Mouse (Mus musculus) intestine, embryonic 14.5 days (tissue): Measurements from ENCODE around the gene Pde7b. TPM values are rescaled to one million over a fixed set of nuclear protein-coding genes. Genes with fewer than 3 reads are reported as not detected.

Experiments
- ATAC-seq: fragments of 200-750 bp; cut with Nextera tagmentation; replicated peaks from 2 replicates; pipeline ENCODE4 v1.8.0; 2017; ENCODE audit warnings: low read depth, moderate number of reproducible peaks, moderate TSS enrichment, moderate library complexity; ENCODE audit not compliant: low FRiP score, low TSS enrichment
- DNase-seq: peaks from one replicate; pipeline ENCODE4 v3.0.0-alpha.2; 2018; ENCODE audit warnings: low spot score
- H3K27ac ChIP-seq: fragments of 300-500 bp; sonication (generic); 2 replicates; pipeline ENCODE4 v1.5.1; 2014; ENCODE audit warnings: low read depth, mild to moderate bottlenecking, control low read depth
- H3K27me3 ChIP-seq: fragments of 300-500 bp; sonication (generic); replicated peaks from 2 replicates; pipeline ENCODE4 v1.6.1; 2014; ENCODE audit warnings: low read length, control low read depth; ENCODE audit not compliant: control insufficient read depth, insufficient read depth
- H3K36me3 ChIP-seq: fragments of 300-500 bp; sonication (generic); 2 replicates; pipeline ENCODE4 v1.6.1; 2014; ENCODE audit warnings: low read length, control low read depth; ENCODE audit not compliant: control insufficient read depth, insufficient read depth
- H3K4me1 ChIP-seq: fragments of 300-500 bp; sonication (generic); replicated peaks from 2 replicates; pipeline ENCODE4 v1.6.1; 2014; ENCODE audit warnings: low read length, control low read depth, mixed read lengths; ENCODE audit not compliant: control insufficient read depth, insufficient read depth
- H3K4me2 ChIP-seq: fragments of 300-500 bp; sonication (generic); 2 replicates; pipeline ENCODE4 v1.6.1; 2014; ENCODE audit warnings: low read length
- H3K4me3 ChIP-seq: fragments of 300-500 bp; sonication (generic); 2 replicates; pipeline ENCODE4 v1.5.1; 2014; ENCODE audit warnings: low read depth, low read length, control low read depth, mixed read lengths
- H3K9ac ChIP-seq: fragments of 300-500 bp; sonication (generic); 2 replicates; pipeline ENCODE4 v1.6.1; 2014; ENCODE audit warnings: mild to moderate bottlenecking, low read length
- H3K9me3 ChIP-seq: fragments of 300-500 bp; sonication (generic); 2 replicates; pipeline ENCODE4 v1.6.1; 2016; ENCODE audit warnings: low read length, control low read depth; ENCODE audit not compliant: control insufficient read depth
- WGBS: fragments of 180-500 bp; shearing (Covaris S2); extraction: QIAGEN DNeasy Blood & Tissue Kit; methylation state at CpG from one replicate; pipeline ENCODE4 v1.1.7; 2014; 5-methylcytosine and 5-hydroxymethylcytosine counted together
- polyA plus RNA-seq: library from polyadenylated mRNA; unstranded; fragments of >200 nt; fragmentation: Nextera tagmentation; extraction: Ambion mirVana; gene quantifications from 2 replicates; pipeline ENCODE4 v1.2.1, GENCODE M21; 2014

Pde7b gene
- polyA plus RNA-seq, 1 experiment from 2014 or later: 2.8 TPM

- DNase-seq (no peak), ATAC-seq (no peak)
- Histone ChIP-seq H3K36me3 (no peaks in the 10 kb centered on the region), H3K4me2 (no peak overlapping the region), H3K27me3 (no peaks in the 10 kb centered on the region), H3K4me1 (no peaks in the 10 kb centered on the region), H3K4me3 (no peak overlapping the region), H3K9ac (no peak overlapping the region), H3K27ac (no peak overlapping the region), H3K9me3 (no peaks in the 10 kb centered on the region)
- 94% methylated on average over 7 of the region's 7 CpGs for WGBS
Observed at GRCm38 (mm10) chr10:20459657-20460350, 265.1 kb downstream of the Pde7b start.

GRCm38 (mm10) chr10:20459160-20459559 lies 265.7 kb downstream of the Pde7b start:
- H3K36me3 ChIP-seq: no peaks in the 10 kb centered on the region
- ATAC-seq: no peak
- WGBS: 49% methylated on average over 3 of the region's 3 CpGs
- H3K27ac ChIP-seq: no peak overlapping the region
- no peak overlapping the region for H3K4me2 ChIP-seq
- H3K27me3 ChIP-seq: no peaks in the 10 kb centered on the region
- no peaks in the 10 kb centered on the region for H3K9me3 ChIP-seq
- H3K9ac ChIP-seq: no peak overlapping the region
- no peaks in the 10 kb centered on the region for H3K4me1 ChIP-seq
- peak; percentile 41 for DNase-seq
- H3K4me3 ChIP-seq: no peak overlapping the region

- H3K4me3 ChIP-seq: no peak overlapping the region
- DNase-seq (no peak), ATAC-seq (no peak)
- H3K4me2 ChIP-seq: no peak overlapping the region
- H3K4me1 ChIP-seq: no peaks in the 10 kb centered on the region
- 58% methylated on average over 6 of the region's 6 CpGs for WGBS
- no peak overlapping the region for H3K27ac ChIP-seq
- no peak overlapping the region for H3K9ac ChIP-seq
- no peaks in the 10 kb centered on the region for H3K9me3 ChIP-seq
- no peaks in the 10 kb centered on the region for H3K36me3 ChIP-seq
- no peaks in the 10 kb centered on the region for H3K27me3 ChIP-seq
Observed at GRCm38 (mm10) chr10:20454387-20455065, 270.4 kb downstream of the Pde7b start.

GRCm38 (mm10) chr10:20437428-20437827 lies 287.4 kb downstream of the Pde7b start:
- WGBS: 94% methylated on average over 9 of the region's 9 CpGs
- no peak for DNase-seq
- Histone ChIP-seq H3K4me1 (no peaks in the 10 kb centered on the region), H3K9me3 (no peaks in the 10 kb centered on the region), H3K27me3 (no peaks in the 10 kb centered on the region), H3K4me3 (no peak overlapping the region), H3K36me3 (no peaks in the 10 kb centered on the region), H3K4me2 (no peak overlapping the region), H3K27ac (no peak overlapping the region), H3K9ac (no peak overlapping the region)
- no peak for ATAC-seq

- H3K9me3 ChIP-seq: no peaks in the 10 kb centered on the region
- no peak overlapping the region for H3K4me2 ChIP-seq
- H3K9ac ChIP-seq: no peak overlapping the region
- DNase-seq (no peak), ATAC-seq (no peak)
- no peak overlapping the region for H3K4me3 ChIP-seq
- H3K27me3 ChIP-seq: no peaks in the 10 kb centered on the region
- no peaks in the 10 kb centered on the region for H3K36me3 ChIP-seq
- H3K27ac ChIP-seq: no peak overlapping the region
- WGBS: 58% methylated on average over 2 of the region's 2 CpGs
- H3K4me1 ChIP-seq: no peaks in the 10 kb centered on the region
Observed at GRCm38 (mm10) chr10:20437021-20437420, 287.9 kb downstream of the Pde7b start.

- H3K27ac ChIP-seq: no peak overlapping the region
- H3K4me2 ChIP-seq: no peak overlapping the region
- no peaks in the 10 kb centered on the region for H3K4me1 ChIP-seq
- WGBS: 92% methylated on average over 7 of the region's 7 CpGs
- DNase-seq (no peak), ATAC-seq (no peak)
- H3K9me3 ChIP-seq: no peaks in the 10 kb centered on the region
- no peaks in the 10 kb centered on the region for H3K36me3 ChIP-seq
- H3K27me3 ChIP-seq: no peaks in the 10 kb centered on the region
- no peak overlapping the region for H3K9ac ChIP-seq
- H3K4me3 ChIP-seq: no peak overlapping the region
Observed at GRCm38 (mm10) chr10:20435913-20436312, 289.0 kb downstream of the Pde7b start.

GRCm38 (mm10) chr10:20431336-20431735 lies 293.5 kb downstream of the Pde7b start:
- ATAC-seq (no peak), DNase-seq (no peak)
- 63% methylated on average over 12 of the region's 12 CpGs for WGBS
- Histone ChIP-seq H3K4me1 (no peaks in the 10 kb centered on the region), H3K4me2 (no peak overlapping the region), H3K36me3 (no peaks in the 10 kb centered on the region), H3K27me3 (no peaks in the 10 kb centered on the region), H3K9ac (no peak overlapping the region), H3K27ac (no peak overlapping the region), H3K9me3 (no peaks in the 10 kb centered on the region), H3K4me3 (no peak overlapping the region)

GRCm38 (mm10) chr10:20421299-20421883 lies 303.5 kb downstream of the Pde7b start:
- no peak overlapping the region for H3K9ac ChIP-seq
- no peak overlapping the region for H3K27ac ChIP-seq
- H3K36me3 ChIP-seq: no peaks in the 10 kb centered on the region
- 74% methylated on average over 10 of the region's 10 CpGs for WGBS
- no peak for ATAC-seq
- H3K27me3 ChIP-seq: no peaks in the 10 kb centered on the region
- no peaks in the 10 kb centered on the region for H3K9me3 ChIP-seq
- no peak overlapping the region for H3K4me2 ChIP-seq
- no peak for DNase-seq
- no peak overlapping the region for H3K4me3 ChIP-seq
- H3K4me1 ChIP-seq: no peaks in the 10 kb centered on the region; the same call in 1 of the 2 replicates
